Mouse (Mus musculus) olfactory bulb, adult 2 months (tissue): ENCODE data around the gene Triobp.

Source experiments
- CTCF ChIP-seq: fragments of 200-500 bp; IDR thresholded peaks from 2 replicates; pipeline ENCODE4 v1.5.1; 2012; ENCODE audit warnings: low read depth, mild to moderate bottlenecking, low read length, moderate library complexity; ENCODE audit not compliant: insufficient read depth
- POLR2A ChIP-seq: fragments of 200-500 bp; IDR thresholded peaks from 2 replicates; pipeline ENCODE4 v1.6.1; 2012; ENCODE audit warnings: mild to moderate bottlenecking, low read depth, low read length, moderate library complexity; ENCODE audit not compliant: insufficient read depth

- TF ChIP-seq POLR2A, result no peak
- TF ChIP-seq CTCF, result no peak
Measured at GRCm38 (mm10) chr15:78977676-78978159, 30.2 kb downstream of the Triobp start.
